Mouse (Mus musculus): ENCODE measurements at regions not wholly inside any gene's neighbourhood (a gene's known extent, or its start where the extent isn't known, plus 50 kb on each side); places are given as distances from the start of the nearest gene placed in this dataset.

DNA sequence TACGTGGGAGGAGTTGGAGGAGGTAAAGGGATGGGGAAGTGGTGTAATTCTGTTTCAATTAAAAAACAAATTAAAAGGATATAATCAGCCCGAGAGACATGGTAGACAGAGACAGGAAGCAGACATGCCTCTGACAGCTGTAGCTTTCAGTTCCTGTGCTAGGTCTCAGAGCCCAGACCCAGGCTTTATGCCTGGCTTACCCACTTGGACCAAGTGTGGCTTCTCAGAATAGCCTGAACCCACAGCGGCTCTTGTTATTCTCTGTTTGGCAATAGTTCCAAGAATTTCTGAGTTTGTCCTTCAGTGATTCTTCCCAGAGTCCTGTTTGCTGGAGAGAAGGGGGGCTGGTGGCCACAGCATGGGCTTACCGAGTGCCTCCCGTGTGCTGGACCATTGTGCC, 182.4 kb downstream of the Pten start:
- no peak for DNase-seq (ENCODE audit: low read depth in 1 of 2, low spot score in 2 of 2)

DNA sequence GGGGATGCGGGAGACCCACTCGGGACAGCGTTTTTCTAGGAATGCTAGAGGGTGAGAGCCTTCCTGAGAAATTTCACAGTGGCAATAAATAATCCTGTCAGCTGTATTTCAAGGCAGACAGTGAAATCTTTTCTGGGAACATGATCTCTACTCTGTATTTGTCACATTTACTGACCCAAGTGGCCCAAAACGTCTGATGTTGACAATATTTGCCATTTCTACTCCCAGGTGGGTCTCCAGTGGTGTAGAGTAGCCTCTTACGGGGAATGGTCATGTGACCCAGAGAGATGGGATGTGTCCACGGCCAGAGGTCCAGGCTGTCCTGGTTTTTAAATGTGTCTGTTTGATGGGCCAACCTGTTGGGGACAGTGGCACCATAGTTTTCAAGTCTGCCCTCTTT, 183.5 kb downstream of the Pten start:
- DNase-seq (ENCODE audit: low read depth in 1 of 2, low spot score in 2 of 2): no peak

DNA sequence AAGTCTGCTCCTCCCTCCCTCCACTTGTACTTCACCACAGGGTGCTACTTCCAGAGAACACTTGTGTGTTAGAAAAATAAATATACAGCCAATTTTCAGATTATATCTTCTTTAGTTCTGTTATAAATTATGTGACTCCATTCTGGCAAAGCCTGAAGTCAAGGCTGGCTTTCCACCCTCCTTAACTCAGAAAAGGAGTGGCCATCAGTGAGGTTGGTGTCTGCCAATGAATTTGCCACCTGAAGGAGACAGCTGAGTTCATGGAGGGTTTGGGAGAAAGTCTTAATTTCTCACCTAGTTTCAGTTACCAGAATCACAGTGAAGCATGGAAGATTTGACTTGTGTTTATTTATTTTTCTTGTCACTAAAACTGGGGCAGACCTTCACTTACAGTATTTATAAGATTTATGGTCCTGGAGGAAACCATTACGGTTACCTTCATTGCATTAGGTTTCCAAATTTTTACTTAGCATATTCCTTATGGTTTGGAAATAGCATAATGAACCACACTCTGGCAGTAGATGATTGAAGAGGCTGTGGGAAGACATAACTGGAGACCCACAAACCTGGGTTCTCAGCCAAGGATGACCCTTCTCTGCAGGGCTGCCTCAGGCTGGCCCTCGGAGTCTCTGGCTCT, 186.4 kb downstream of the Pten start:
- no peak for DNase-seq (ENCODE audit: low read depth in 1 of 2, low spot score in 2 of 2)

DNA sequence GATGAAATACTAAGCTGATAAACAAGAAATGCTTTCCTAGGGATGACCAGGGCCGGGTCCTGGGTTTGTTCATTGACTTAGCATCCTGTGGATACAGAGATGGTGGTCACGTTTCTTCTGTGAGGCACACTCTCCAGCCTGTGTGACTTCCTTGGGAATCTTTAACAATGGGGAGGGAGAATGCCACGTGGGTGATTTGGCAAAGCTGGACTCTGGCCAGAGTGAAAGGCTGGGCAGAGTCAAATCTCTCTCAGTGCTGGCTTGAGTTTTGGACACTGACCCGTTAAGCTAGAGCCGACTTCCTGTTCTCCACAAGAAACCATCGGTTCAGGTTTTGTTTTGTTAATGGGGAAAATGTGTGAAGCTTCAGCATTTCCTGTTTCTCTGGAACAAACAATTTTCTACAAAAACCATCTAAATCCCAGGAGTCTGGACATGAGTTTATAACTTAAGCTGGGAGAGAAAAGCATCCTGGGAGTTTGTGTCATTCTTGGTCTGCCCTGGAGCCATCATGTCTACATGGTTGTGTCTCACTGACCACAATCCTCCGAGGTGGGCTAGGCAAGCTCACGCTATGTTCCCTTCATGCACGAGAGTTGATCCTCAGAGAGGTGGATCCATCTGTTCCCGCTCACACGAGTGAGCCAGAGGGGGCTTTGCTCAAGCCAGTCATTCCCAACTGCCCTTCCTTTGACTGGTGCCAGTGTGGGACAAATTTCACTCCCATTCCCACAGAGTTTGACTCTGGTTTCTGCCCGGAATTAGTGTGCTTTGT, 190.0 kb downstream of the Pten start:
- no peak for DNase-seq (ENCODE audit: low read depth in 1 of 2, low spot score in 2 of 2)

DNA sequence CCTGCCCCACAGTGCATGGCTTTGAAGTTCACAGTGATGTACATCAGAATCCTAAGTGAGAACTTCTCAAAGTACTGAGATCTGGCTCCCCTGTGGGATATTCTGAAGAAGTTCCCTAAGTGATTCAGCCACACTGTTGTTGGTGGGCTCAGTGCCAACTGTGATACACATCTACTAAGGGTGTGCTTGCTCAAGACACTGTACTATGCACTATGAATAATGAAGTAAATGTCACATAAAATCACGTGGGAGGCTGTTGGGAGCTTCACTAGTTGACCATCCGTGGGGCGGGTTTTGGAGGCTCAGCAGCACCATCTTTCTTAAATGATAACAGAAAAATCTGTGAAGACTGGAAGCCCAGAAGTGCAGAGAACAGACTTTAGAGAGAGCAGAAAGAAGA, 193.0 kb downstream of the Pten start:
- no peak for DNase-seq (ENCODE audit: low read depth in 1 of 2, low spot score in 2 of 2)

DNA sequence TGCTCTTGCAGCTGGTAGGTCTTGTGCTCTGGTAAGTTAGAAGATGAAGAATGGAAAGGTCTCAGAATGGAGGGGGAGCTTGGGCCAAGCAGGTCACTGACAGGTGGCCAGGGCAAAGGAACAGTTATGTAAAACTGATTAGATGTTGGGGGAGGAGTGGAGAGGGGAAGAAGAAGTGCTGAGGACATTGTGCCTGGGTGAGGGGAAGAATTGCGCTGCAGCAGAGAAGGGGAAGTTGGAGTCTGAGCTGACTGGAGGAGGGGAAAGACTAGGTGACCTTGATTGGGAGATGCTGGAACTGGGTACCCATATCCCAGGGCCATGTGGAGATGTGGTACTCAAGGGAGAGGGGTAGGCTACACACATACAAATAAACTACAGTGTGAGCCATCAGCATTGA, 193.5 kb downstream of the Pten start:
- no peak for DNase-seq (ENCODE audit: low read depth in 1 of 2, low spot score in 2 of 2)

DNA sequence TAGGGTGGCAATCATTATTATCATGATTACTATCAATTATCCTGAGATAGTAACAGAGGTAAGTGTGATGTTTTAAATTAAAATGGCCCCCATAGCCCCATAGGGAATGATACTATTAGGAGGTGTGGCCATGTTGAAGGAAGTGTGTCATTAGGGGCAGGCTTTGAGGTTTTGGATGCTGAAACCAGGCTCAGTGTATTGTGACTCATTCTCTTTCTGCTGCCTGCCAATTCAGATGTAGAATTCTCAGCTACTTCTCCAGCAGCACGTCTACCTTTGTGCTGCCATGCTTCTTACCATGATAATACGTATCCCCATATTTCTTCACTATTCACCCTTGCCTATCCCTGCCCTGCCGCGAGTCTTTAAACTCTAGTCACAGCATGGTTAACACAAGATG, 195.1 kb downstream of the Pten start:
- DNase-seq (ENCODE audit: low read depth in 1 of 2, low spot score in 2 of 2): no peak

DNA sequence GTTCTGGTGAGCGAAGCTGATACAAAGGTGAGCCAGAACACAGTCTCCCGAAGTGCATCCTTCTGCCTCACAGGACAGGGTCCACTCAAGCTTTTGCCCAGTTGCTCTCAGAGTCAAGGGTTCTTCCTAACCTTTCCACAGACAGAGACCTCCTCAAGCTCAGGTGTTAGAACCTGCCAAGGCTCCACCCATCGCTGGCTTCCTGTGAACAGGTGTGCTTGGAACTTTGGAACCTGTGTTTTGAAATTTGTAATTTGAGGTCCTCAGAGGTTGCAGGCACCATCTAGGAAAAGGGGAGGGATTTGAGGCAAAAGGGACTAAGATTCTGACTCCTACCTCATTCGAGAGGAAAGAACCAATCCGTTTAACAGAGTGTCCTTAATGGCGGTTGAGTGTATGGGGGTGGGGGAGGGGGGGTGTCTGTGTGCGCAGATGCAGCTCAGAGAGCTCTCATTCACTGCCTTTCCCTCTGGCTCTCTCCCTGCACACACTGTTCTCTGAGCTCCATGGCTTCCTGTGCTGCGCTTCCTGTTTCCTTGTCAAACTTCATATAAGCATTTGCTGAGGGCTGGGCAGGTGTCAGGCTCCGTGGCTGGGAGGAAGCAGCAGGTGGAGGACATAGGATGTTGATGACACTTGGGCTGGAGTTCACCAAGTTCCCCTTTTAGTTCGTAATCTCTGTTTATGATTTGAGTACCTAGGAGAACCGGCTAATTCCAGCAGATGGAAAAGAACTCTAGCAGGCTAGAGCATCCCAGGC, 195.8 kb downstream of the Pten start:
- no peak for DNase-seq (ENCODE audit: low read depth in 1 of 2, low spot score in 2 of 2)

DNA sequence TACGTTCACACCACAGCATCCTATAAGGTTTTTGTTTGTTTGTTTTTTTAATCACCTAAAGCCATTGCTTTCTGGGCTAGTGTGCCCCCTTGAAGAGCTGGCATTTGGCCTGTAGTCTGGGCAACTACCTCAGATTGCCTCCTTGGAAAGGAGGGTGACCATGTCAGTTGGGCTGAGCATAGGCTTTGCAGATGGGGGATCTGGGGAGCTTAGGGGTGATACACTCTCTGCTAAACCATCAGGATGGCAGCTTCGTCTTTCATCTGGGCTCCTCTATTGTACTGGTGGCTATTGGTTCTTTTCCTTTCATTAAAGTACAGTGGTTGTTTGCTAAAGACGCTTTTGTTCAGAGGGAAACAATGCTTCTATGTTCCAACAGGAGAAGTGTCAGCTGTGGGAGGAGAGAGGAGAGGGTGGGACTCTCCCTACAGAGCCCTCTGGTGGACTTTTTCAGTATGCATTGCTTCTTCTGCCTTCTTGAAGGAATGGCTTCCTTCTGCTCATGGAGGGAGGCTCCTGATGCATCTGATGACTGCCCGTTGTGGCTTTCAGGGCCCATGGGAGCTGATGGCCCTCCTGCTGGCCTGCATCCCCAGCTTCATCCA, 196.8 kb downstream of the Pten start:
- no peak for DNase-seq (ENCODE audit: low read depth in 1 of 2, low spot score in 2 of 2)

DNA sequence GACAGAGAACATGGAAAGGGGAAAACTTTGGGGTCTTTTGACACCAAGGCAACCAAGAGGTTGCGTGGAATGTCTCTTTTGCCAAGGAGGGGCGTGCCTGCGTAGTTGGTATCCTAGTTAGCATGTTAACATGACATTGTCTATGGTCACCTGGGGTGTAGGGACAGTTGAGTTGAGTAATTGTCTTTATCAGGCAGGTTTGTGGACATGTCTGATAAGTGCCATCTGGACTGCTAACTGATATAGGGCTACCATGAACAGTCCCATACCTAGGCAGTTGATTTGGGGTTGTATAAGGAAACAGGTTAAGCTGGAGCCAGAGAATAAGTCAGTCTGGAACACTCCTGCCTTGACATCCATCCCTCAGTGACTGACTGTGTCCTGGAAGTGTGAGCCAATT, 197.6 kb downstream of the Pten start:
- DNase-seq (ENCODE audit: low read depth in 1 of 2, low spot score in 2 of 2): no peak

DNA sequence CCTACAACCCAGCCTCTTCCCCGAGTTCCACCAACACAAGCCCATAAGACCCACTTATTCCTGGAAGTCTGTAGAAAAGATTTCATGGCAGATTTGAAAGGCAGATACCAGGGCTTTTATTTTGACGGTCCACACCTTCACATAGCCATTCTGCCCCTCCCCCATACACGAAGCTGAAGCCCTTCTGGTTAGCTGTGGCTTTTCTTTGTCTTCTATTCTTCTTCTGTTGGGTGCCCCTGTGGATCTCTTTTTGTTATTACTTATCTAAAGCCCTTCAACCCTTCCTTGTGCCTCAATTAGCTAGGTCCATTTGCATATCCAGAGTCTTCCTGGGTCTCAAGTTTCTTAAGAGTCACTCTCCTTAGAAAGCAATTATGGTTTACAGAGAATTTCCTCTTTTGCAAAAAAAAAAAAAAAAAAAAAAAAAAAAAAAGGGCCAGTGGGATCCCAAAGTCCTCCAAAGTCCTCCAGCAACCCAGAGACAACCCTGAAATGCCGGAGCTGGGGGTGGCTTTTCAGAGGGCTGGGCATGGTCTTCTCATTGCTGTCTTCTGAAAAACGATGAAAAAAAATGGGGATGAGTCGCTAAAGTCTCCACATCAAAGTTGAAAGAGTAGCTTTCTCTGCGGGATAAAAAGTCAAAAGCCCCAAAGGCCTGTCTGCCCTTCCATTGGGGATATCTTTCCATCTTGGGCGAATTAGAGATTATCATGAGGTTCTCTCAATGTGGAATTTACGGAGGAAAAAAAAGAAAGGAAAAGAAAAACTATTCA, 199.0 kb downstream of the Pten start:
- no peak for DNase-seq (ENCODE audit: low read depth in 1 of 2, low spot score in 2 of 2)

DNA sequence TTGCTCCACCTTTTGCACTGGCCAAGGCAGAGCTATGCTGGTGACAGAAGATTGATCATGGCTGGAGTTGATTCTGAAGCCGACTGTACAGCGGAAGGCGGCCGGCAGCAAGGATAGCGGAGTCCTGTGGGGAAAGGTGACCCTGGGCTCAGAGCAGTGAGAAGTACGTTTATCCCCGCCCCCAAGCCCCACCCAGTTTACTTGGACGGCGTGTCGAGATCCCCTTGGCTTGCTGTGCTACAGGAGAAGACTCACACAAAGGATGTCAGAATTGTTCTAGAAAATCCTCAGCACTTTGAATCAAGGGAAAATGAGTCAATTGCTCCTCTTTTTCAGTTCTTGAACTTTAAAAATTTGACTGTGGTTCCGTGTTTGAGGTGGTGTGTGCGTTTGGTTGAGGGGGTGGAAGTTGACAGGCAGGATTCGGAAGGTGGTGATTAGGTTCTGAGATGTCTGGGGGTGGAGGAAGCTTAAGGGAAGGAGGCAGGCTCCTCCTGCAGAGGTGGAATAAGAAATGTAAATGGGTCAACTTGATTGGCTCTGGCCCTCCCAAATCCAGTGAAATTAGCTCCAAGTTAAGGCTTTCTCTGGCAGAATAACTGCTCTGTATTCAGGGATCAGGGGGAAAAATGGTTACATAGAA, 199.7 kb downstream of the Pten start:
- DNase-seq (ENCODE audit: low read depth in 1 of 2, low spot score in 2 of 2): no peak

DNA sequence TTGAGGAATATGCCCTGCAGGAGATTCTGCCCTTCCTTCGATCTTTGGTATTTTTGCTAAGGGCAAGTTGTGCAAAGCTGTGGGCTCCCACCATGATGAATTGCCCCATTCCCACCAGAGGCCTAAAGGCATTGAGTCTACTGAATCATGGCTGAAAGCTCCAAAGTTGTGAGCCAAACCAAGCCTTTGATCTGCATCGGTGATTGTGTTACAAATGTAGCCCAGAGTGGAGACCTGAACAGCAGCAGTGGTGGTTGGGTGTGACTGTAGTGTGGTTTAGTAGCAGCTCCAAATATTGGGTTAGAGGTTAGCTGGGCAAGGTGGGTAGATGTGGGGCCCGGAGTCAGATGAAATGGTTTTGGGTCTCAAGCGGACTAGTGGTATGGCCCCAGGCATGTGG, 201.0 kb downstream of the Pten start:
- DNase-seq (ENCODE audit: low read depth in 1 of 2, low spot score in 2 of 2): no peak

DNA sequence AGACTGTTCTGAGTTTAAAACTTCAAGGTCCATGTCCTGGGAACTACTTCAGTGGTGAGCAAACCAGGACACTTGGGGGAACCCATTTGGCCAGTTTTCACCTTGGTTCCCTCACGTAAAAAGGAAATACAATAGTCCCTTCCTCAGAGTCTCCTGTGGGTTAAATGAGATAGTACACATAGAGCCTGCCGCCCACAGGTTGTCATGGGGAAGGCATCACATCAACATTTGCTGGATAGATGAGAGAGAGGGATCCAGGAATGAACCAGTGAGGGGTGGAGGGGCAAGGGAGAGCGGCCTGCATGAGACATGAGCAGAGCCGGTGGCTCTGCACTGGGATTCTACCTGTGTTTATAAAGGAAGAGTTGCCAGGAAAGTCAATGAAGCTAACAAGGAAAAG, 201.5 kb downstream of the Pten start:
- DNase-seq (ENCODE audit: low read depth in 1 of 2, low spot score in 2 of 2): no peak

DNA sequence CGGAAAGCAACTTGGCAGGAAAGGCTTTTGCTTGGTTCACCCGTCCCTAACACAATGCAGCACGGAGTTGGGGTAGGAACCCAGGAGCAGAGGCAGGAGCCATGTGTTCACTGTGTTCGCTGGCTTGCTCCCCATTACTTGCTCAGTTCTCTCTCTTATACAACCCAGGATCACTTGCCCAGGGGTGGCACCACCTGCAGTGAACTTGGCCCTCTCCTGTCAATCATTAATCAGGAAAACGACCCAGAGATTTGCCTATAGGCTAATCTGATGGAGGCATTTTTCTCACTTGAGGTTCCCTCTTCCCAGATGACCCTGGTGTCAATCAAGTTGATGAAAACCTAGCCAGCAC, 202.5 kb downstream of the Pten start:
- DNase-seq (ENCODE audit: low read depth in 1 of 2, low spot score in 2 of 2): no peak

DNA sequence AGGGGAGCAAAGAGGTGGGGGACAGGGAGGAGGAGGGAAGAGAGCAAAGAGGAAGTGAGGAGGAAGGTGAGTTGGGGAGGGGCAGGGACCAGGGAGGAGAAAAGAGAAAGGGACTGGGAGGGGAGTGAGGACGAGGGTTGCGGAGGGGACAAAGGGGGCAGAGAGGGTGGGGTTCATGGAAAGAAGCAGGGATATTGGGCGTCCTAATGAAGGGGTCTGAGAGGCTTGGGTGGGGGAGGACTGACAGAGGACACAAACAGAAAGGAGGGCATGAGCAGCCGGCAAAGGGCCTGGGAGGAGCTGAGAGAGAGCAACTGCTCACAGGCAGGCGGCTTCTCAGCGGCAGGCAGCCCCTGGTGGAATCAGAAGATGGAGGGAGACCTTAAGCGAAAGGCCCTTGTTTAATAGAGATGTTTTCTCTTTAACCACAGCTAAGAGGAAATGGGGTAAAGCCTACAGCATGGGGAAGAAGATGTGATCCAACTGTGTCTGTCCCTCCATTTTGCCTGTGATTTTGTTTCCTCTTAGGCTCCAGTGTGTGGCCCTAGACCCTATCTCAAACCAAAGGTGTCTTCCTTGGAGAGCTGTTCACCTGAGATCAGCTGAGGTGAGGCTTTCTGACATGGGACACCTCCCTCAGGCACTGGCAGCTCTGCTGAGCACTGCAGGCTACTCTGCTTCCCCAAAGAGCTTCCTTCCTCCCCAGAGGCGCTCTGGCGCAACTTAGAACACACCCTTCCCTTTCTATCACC, 203.1 kb downstream of the Pten start:
- DNase-seq (ENCODE audit: low read depth in 1 of 2, low spot score in 2 of 2): peak in 1 of 2 experiments; percentile 29

DNA sequence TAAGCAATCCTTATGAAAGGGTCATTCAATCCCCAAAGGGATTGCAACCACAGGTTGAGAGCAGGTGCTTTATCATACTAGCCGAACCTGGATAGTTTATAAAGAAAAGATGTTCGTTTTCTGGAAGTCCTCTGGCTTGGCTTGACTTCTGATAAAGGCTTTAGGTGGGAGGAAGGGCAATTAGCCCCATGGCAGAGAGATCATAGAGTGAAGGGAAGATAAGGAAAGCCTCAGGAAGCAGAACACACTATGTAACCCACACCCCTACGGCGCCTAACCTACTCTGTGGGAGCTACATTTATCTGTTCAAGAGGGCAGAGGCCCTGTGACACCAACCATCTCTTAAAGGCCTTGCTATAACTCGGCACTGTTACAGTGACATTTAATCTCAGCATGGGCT, 204.2 kb downstream of the Pten start:
- DNase-seq (ENCODE audit: low read depth in 1 of 2, low spot score in 2 of 2): no peak

DNA sequence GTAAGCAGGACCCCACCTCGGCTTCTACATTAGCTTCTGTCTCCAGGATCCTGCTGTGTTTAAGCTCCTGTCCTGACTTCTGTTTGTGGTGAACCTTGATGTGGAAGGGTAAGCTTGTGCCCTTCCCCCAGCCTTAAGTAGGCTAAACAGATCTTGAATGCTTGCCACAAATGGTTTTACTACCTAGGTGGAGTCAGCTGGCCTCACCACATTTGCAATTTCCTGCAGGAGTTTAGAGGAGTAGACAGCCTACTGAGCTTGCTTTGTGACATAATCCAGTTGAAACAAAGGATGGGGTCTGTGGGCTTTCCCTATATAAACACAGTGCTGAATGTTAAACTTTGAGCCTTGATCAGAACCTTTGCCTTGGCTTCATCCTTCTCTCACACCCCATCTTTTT, 206.7 kb downstream of the Pten start:
- no peak for DNase-seq (ENCODE audit: low read depth in 1 of 2, low spot score in 2 of 2)

DNA sequence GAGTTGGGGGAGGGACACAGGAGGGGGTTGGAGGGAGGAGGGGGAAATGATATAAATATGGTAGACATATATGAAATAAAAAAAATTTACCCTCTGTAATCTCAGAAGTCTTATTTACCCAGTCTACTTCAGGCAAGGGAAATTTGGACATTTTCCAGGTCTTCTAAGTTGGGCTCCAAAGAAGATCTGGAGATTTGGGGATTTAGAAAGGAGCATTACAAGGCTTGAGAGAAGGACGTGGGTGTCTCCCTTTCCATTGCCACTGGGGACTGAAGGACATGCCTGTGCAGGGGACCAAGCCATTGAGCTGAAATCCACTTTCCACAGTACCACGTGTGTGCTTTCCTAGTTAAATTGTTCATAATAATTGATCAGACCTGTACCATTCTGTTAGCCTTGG, 208.2 kb downstream of the Pten start:
- no peak for DNase-seq (ENCODE audit: low read depth in 1 of 2, low spot score in 2 of 2)

DNA sequence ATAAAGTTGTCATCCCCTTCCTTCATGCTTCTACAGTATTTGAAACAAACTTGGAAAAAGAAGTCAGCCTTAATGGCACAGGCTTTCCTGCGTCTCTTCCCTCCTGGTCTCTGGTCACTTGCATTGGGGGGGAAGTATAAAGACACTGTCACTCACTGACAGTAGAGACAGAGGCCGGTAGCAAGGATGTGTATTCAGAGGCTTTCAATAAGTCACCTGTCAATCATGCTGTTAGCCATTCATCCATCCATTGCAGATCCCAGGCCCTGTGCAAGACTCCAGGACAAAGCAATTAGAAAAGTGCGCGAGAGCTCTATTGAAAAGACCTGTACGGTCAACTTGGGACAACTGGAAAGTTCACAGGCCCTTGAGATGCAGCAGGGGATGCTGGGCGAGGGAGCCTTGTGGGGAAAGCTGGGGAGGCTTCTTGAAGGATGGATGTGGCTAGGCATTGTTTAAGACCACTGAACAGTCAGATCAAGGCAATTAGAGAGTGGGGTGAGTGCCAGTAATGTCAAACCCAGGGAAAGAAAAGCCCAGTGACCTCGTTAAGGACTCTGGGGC, 212.0 kb downstream of the Pten start:
- no peak for DNase-seq (ENCODE audit: low read depth in 1 of 2, low spot score in 2 of 2)

Measured in monocyte, adult 2 months (primary cell).